Mouse (Mus musculus) heart, embryonic 10.5 days (tissue): ENCODE data around the gene Npsr1. TPM values are rescaled to one million over a fixed set of nuclear protein-coding genes. Genes with fewer than 3 reads are reported as not detected.

Experiments
- DNase-seq: peaks from one replicate; pipeline ENCODE4 v3.0.0-alpha.2; 2017; ENCODE audit warnings: low spot score
- H3K27ac ChIP-seq: fragments of 300-500 bp; sonication (generic); 2 replicates; pipeline ENCODE4 v1.5.1; 2016; ENCODE audit warnings: mild to moderate bottlenecking
- H3K27me3 ChIP-seq: fragments of 300-500 bp; sonication (generic); 2 replicates; pipeline ENCODE4 v1.6.1; 2016; ENCODE audit warnings: mild to moderate bottlenecking; ENCODE audit not compliant: poor library complexity, insufficient read depth, severe bottlenecking
- H3K36me3 ChIP-seq: fragments of 300-500 bp; sonication (generic); 2 replicates; pipeline ENCODE4 v1.6.1; 2016; ENCODE audit warnings: mild to moderate bottlenecking, moderate library complexity
- H3K4me1 ChIP-seq: fragments of 300-500 bp; sonication (generic); 2 replicates; pipeline ENCODE4 v1.6.1; 2016; ENCODE audit warnings: mild to moderate bottlenecking
- H3K4me3 ChIP-seq: fragments of 300-500 bp; sonication (generic); 2 replicates; pipeline ENCODE4 v1.5.1; 2016; ENCODE audit warnings: mild to moderate bottlenecking, moderate library complexity
- H3K9me3 ChIP-seq: fragments of 300-500 bp; sonication (generic); 2 replicates; pipeline ENCODE4 v1.6.1; 2016; ENCODE audit warnings: mild to moderate bottlenecking, moderate library complexity
- WGBS: fragments of 180-500 bp; shearing (Covaris S2); methylation state at CpG from one replicate; pipeline ENCODE4 v1.1.7; 2016; 5-methylcytosine and 5-hydroxymethylcytosine counted together
- polyA plus RNA-seq: library from polyadenylated mRNA; unstranded; fragments of >200 nt; fragmentation: Nextera tagmentation; extraction: Ambion mirVana; gene quantifications from 2 replicates; pipeline ENCODE4 v1.2.1, GENCODE M21; 2016

Gene Npsr1
- polyA plus RNA-seq, 1 experiment from 2014 or later = not detected

DNA sequence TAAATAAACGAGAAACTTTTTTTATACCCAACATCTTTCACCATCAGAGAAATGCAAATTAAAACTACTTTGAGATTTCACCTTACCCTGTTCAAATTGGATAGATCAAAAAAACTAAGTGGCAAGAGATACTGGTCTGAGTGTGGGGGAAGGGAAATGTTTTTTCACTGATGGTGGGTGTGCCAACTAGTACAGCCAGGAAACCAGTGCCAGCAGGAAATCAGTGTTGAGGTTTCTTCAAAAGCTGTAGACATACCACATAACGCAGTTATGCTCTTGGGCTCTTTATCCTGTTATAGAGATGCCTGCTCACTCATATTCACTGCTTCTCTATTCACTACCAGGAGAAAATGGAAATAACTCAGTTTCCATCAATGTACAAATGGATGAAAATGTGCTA is 233.9 kb downstream of the Npsr1 start:
- DNase-seq = no peak
- Histone ChIP-seq H3K27me3 (no peaks in the 10 kb centered on the region), H3K4me3 (no peak overlapping the region), H3K4me1 (no peaks in the 10 kb centered on the region), H3K36me3 (no peaks in the 10 kb centered on the region), H3K9me3 (no peaks in the 10 kb centered on the region), H3K27ac (no peak overlapping the region)
- 70% methylated on average over 2 of the region's 2 CpGs for WGBS

DNA sequence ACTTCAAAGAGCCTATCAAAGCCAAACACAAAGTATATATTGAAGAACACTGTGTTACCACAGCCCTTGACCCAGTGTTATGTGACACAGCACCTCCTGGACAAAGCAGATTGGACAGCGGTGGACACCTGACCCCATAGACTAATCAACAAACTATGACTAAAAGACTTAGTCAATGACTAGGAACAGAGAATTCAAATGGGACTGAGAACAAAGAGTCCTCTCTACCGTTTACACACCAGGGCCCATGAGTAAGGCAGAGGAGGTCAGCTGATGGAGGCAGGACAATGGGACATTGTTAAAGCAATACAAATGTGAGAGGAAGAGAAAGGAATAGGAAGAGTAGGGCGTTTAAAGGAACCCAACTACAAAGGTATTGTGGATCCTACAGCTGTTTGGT is 243.5 kb downstream of the Npsr1 start:
- Histone ChIP-seq H3K27ac (no peak overlapping the region), H3K4me3 (no peak overlapping the region), H3K27me3 (no peaks in the 10 kb centered on the region), H3K4me1 (no peaks in the 10 kb centered on the region), H3K36me3 (no peaks in the 10 kb centered on the region), H3K9me3 (no peaks in the 10 kb centered on the region)
- 56% methylated on average over 3 of the region's 3 CpGs for WGBS
- no peak for DNase-seq

DNA sequence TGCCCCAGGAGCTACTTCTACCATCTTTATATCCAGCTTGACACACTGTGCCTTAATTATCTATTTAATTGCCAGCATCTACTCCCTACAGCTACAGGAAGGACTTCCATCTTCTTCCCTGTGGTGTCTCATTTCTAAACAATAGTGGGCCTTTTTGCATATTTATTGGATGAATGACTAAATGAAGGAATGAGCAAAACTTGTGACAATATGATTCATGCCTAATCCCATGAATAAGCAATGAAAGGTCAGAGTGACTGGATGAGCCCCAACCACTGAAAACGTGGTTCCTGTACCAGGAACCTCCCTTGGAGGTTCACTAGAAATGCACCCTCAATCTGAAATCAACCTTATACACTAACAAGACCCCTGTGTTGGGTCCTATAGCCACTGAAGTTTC is 249.2 kb downstream of the Npsr1 start:
- 42% methylated on average over 1 of the region's 1 CpGs for WGBS
- Histone ChIP-seq H3K4me1 (no peaks in the 10 kb centered on the region), H3K27ac (no peak overlapping the region), H3K27me3 (no peaks in the 10 kb centered on the region), H3K9me3 (no peaks in the 10 kb centered on the region), H3K36me3 (no peaks in the 10 kb centered on the region), H3K4me3 (no peak overlapping the region)
- DNase-seq = no peak

DNA sequence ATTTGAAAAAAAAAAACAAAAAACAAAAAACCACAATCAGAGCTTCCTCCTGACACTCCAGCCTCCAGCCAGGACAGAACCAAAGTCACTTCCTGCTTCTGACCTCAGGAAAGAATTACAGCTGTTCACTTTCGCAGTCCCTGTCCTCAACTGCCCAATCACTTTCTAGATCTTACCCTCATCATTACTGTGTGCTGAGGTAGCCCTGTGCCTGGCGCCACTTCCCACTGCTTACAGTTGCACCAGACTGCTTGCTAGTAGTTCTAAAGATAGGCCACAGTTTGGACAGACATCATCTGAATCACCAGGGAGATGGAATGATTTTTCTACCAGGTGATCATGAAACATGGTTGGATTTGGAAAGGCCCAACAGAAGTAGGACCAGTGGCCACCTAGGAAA is 251.7 kb downstream of the Npsr1 start:
- DNase-seq = no peak
- Histone ChIP-seq H3K4me3 (no peak overlapping the region), H3K27ac (no peak overlapping the region), H3K4me1 (no peaks in the 10 kb centered on the region), H3K27me3 (no peaks in the 10 kb centered on the region), H3K36me3 (no peaks in the 10 kb centered on the region), H3K9me3 (no peaks in the 10 kb centered on the region)
- WGBS = 85% methylated on average over 2 of the region's 2 CpGs

DNA sequence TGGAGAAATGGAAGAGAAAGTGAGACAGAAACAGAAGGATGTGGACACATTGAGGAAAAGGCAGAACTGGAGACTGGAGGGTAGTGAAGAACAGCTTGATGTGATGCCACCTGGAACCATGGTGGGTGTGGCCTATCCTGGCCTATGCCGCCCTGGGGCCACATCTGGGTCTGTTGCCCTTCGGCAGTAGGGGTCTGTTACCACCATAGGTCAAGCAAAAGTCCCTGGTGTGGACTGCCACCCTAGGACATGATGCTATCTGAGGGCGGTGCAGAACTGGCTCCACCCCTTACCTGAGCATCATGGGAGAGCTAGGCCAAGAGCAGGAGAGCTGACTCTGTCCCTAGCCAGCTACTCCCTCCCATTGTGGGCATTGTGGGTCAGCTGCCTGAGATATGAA is 253.6 kb downstream of the Npsr1 start:
- H3K27me3 ChIP-seq = no peaks in the 10 kb centered on the region
- no peaks in the 10 kb centered on the region for H3K4me1 ChIP-seq
- no peak overlapping the region for H3K27ac ChIP-seq
- DNase-seq = no peak
- H3K4me3 ChIP-seq = no peak overlapping the region
- 78% methylated on average over 3 of the region's 3 CpGs for WGBS
- H3K36me3 ChIP-seq = no peaks in the 10 kb centered on the region
- H3K9me3 ChIP-seq = no peaks in the 10 kb centered on the region
